Mouse (Mus musculus) lung, postnatal 14 days (tissue): Measurements from ENCODE around the gene Colec11.

Source experiments
- DNase-seq: peaks from one replicate; pipeline ENCODE4 v3.0.0; 2021

The Colec11 gene

GRCm38 (mm10) chr12:28598526-28598991 lies 24.6 kb downstream of the Colec11 start:
- no peak for DNase-seq

- DNase-seq = no peak
These were observed 25.1 kb downstream of the Colec11 start for GRCm38 (mm10) chr12:28598110-28598509.

GRCm38 (mm10) chr12:28597699-28598098 lies 25.5 kb downstream of the Colec11 start:
- no peak for DNase-seq

- DNase-seq = no peak
These were observed 26.3 kb downstream of the Colec11 start for GRCm38 (mm10) chr12:28596851-28597250.

GRCm38 (mm10) chr12:28590428-28590827 lies 32.7 kb downstream of the Colec11 start:
- no peak for DNase-seq

- DNase-seq = peak; percentile 83
These were observed 33.9 kb downstream of the Colec11 start for GRCm38 (mm10) chr12:28589090-28589868.

GRCm38 (mm10) chr12:28587949-28588348 lies 35.2 kb downstream of the Colec11 start:
- no peak for DNase-seq

GRCm38 (mm10) chr12:28584036-28584435 lies 39.1 kb downstream of the Colec11 start:
- DNase-seq = no peak

- DNase-seq = no peak
These were observed 40.8 kb downstream of the Colec11 start, which contains the start of gene Allc for GRCm38 (mm10) chr12:28582423-28582822. TSS of gene Allc (minus strand) at chr12:28582523.

- peak; percentile 8 for DNase-seq
These were observed 44.0 kb downstream of the Colec11 start for GRCm38 (mm10) chr12:28579132-28579531.

- DNase-seq = no peak
These were observed 45.0 kb downstream of the Colec11 start for GRCm38 (mm10) chr12:28578147-28578546.

GRCm38 (mm10) chr12:28575366-28576070 lies 47.7 kb downstream of the Colec11 start:
- no peak for DNase-seq

GRCm38 (mm10) chr12:28572241-28572640 lies 50.9 kb downstream of the Colec11 start:
- no peak for DNase-seq

GRCm38 (mm10) chr12:28552299-28552698 lies 70.9 kb downstream of the Colec11 start, which contains the start of gene Dcdc2c:
TSS of gene Dcdc2c (minus strand) at chr12:28552399.
- DNase-seq = no peak

GRCm38 (mm10) chr12:28551775-28552174 lies 71.4 kb downstream of the Colec11 start:
- DNase-seq = no peak

GRCm38 (mm10) chr12:28548887-28549286 lies 74.3 kb downstream of the Colec11 start:
- no peak for DNase-seq
